Comparison of ENCODE assay signal across 8 mouse cellular contexts in the genomic region with DNA sequence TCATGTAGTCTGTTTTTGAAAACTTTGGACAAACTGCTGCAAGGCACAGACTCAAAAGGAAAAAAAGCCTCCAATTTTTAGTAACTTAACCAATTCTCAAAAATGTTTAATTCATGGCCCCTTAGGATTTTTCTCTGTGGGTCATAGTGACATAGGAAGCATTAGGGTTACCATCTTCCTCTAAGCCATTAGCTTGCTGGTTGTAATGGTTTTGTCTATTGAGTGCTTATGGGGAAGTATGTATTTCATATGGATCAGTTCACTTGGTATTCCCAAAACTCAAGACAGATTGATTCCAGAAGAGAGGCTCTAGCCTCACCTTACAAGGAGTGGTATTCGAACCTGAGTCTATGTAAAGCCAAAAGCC. TPM values are rescaled to one million over a fixed set of nuclear protein-coding genes. Genes with fewer than 3 reads are reported as not detected.
DNase-seq lines count a peak whose midpoint lies in the region; ATAC-seq and TF ChIP-seq lines count a peak whose summit lies in the region.

No protein-coding gene starts in this region.

- in situ Hi-C loops in CH12.LX (cut with MboI; ENCODE audit: low pct_ligation_motif_present, low pct_unique_long_range_greater_than_20kb, low sequenced_read_pairs) = no loop called here

- H3K36me3 ChIP-seq in heart, adult 2 months (ENCODE audit: control insufficient read depth, insufficient read depth, low read length) = peaks cover 4% of the 10 kb centered on the region; the same call in 1 of the 2 replicates
- H3K36me3 ChIP-seq in CH12.LX (replicated peaks in 1 of 2; ENCODE audit: control insufficient read depth in 1 of 2, insufficient read depth in 1 of 2, low read length in 1 of 2) = peaks cover 13 to 23% of the 10 kb centered on the region in 2 experiments
- H3K36me3 ChIP-seq in forebrain, postnatal 0 days (ENCODE audit: insufficient read depth) = peaks cover 20% of the 10 kb centered on the region
- peaks cover 11% of the 10 kb centered on the region for H3K36me3 ChIP-seq in liver, embryonic 16.5 days (ENCODE audit: control insufficient read depth, insufficient read depth)

- no peak for TF ChIP-seq CTCF in heart, adult 2 months (IDR thresholded peaks at IDR 0.05)
- no peak for TF ChIP-seq CTCF in CH12.LX (conservative IDR thresholded peaks at IDR 0.05 in 1 of 2, IDR thresholded peaks at IDR 0.05 in 1 of 2; ENCODE audit: low read depth in 2 of 2, low read length in 2 of 2)
- TF ChIP-seq CTCF in forebrain, postnatal 0 days (IDR thresholded peaks at IDR 0.05; ENCODE audit: low read depth) = no peak

- peaks cover 2% of the 10 kb centered on the region for H3K4me1 ChIP-seq in heart, adult 2 months (ENCODE audit: control insufficient read depth, insufficient read depth, low read length)
- H3K4me1 ChIP-seq in CH12.LX (ENCODE audit: control insufficient read depth in 1 of 2, insufficient read depth in 2 of 2) = peaks cover 0 to 21% of the 10 kb centered on the region in 2 experiments; a peak in 2 of 4 replicates
- peaks cover 10% of the 10 kb centered on the region for H3K4me1 ChIP-seq in forebrain, postnatal 0 days (ENCODE audit: insufficient read depth)
- peaks cover 15% of the 10 kb centered on the region for H3K4me1 ChIP-seq in liver, embryonic 16.5 days (ENCODE audit: control insufficient read depth, low read depth, low read length)

- peak overlapping the region; percentile 69; the same call in 1 of the 2 replicates for H3K4me3 ChIP-seq in heart, adult 2 months
- H3K4me3 ChIP-seq in CH12.LX (replicated peaks in 1 of 3; ENCODE audit: low read depth in 2 of 3, low read length in 2 of 3, poor library complexity in 1 of 3) = peak overlapping the region in 1 of 3 experiments; percentile 94
- H3K4me3 ChIP-seq in forebrain, postnatal 0 days (ENCODE audit: low read depth, low read length) = peak overlapping the region; percentile 69
- H3K4me3 ChIP-seq in liver, embryonic 16.5 days (ENCODE audit: low read depth, low read length) = peak overlapping the region; percentile 78; the same call in 1 of the 2 replicates

- H3K27me3 ChIP-seq in heart, adult 2 months (ENCODE audit: control insufficient read depth, insufficient read depth, low read length) = no peaks in the 10 kb centered on the region
- H3K27me3 ChIP-seq in CH12.LX (replicated peaks) = no peaks in the 10 kb centered on the region
- no peaks in the 10 kb centered on the region for H3K27me3 ChIP-seq in forebrain, postnatal 0 days (ENCODE audit: insufficient read depth, low read length)
- no peaks in the 10 kb centered on the region for H3K27me3 ChIP-seq in liver, embryonic 16.5 days (ENCODE audit: control insufficient read depth, insufficient read depth, low read depth, low read length)

- H3K4me2 ChIP-seq in CH12.LX (ENCODE audit: insufficient read depth, low read depth, poor library complexity, severe bottlenecking) = peak overlapping the region; percentile 87
- peak overlapping the region; percentile 87 for H3K4me2 ChIP-seq in forebrain, postnatal 0 days (ENCODE audit: low read depth)
- peak overlapping the region; percentile 91 for H3K4me2 ChIP-seq in liver, embryonic 16.5 days (ENCODE audit: low read depth, low read length)

- H3K9ac ChIP-seq in heart, adult 2 months (ENCODE audit: low read depth, low read length) = no peak overlapping the region
- H3K9ac ChIP-seq in CH12.LX (ENCODE audit: insufficient read depth, low read depth) = peak overlapping the region; percentile 84
- peak overlapping the region; percentile 75 for H3K9ac ChIP-seq in forebrain, postnatal 0 days
- no peak overlapping the region; the same call in 1 of the 2 replicates for H3K9ac ChIP-seq in liver, embryonic 16.5 days (ENCODE audit: low read depth, low read length)

- H3K9me3 ChIP-seq in CH12.LX (replicated peaks; ENCODE audit: low read length) = no peaks in the 10 kb centered on the region
- H3K9me3 ChIP-seq in forebrain, postnatal 0 days (ENCODE audit: low read length) = no peaks in the 10 kb centered on the region
- no peaks in the 10 kb centered on the region for H3K9me3 ChIP-seq in liver, embryonic 16.5 days (replicated peaks; ENCODE audit: control insufficient read depth, low read length)

- H3K27ac ChIP-seq in heart, adult 2 months = peak overlapping the region; percentile 86; the same call in 1 of the 2 replicates
- no peak overlapping the region for H3K27ac ChIP-seq in CH12.LX (ENCODE audit: insufficient read depth, low read depth)
- H3K27ac ChIP-seq in forebrain, postnatal 0 days (ENCODE audit: low read depth, low read length) = peak overlapping the region; percentile 66
- peak overlapping the region; percentile 54; the same call in 1 of the 2 replicates for H3K27ac ChIP-seq in liver, embryonic 16.5 days (ENCODE audit: low read length)

- DNase-seq in heart, adult 2 months = no peak
- DNase-seq in heart, postnatal 36 days = no peak
- no peak for DNase-seq in CH12.LX (ENCODE audit: extremely low read depth)
- no peak for DNase-seq in forebrain, postnatal 0 days
- no peak for DNase-seq in adrenal gland, adult (ENCODE audit: inconsistent age in 2 of 2, low spot score in 1 of 2)
- no peak for DNase-seq in frontal cortex, adult 2 months (ENCODE audit: extremely low spot score in 1 of 2, low spot score in 1 of 2)
- DNase-seq in kidney, postnatal 10 days = no peak

- no peak for TF ChIP-seq EP300 in heart, adult 2 months (IDR thresholded peaks at IDR 0.05; ENCODE audit: insufficient read depth, low read depth, low read length)
- no peak for TF ChIP-seq EP300 in CH12.LX (IDR thresholded peaks at IDR 0.05; ENCODE audit: low read length)

- no peak for TF ChIP-seq POLR2A in heart, adult 2 months (IDR thresholded peaks at IDR 0.05; ENCODE audit: insufficient read depth, low read depth, low read length)
- TF ChIP-seq POLR2A in CH12.LX (IDR thresholded peaks at IDR 0.05; ENCODE audit: low read depth, low read length) = no peak

- H3K79me2 ChIP-seq in heart, adult 2 months (replicated peaks; ENCODE audit: control insufficient read depth, insufficient read depth, low read length) = no peaks in the 10 kb centered on the region; the same call in 1 of the 2 replicates
- H3K79me2 ChIP-seq in CH12.LX (replicated peaks; ENCODE audit: control insufficient read depth, extremely low read depth, insufficient read depth, poor library complexity, severe bottlenecking) = peaks cover 43% of the 10 kb centered on the region

- ATAC-seq in forebrain, postnatal 0 days = no peak
- no peak for ATAC-seq in liver, embryonic 16.5 days (ENCODE audit: low read depth)

- TF ChIP-seq RAD21 in CH12.LX (IDR thresholded peaks at IDR 0.05; ENCODE audit: low read depth, low read length) = no peak

- dilution Hi-C loops in CH12.LX (cut with MboI; ENCODE audit: extremely low pct_ligation_motif_present, extremely low pct_unique_long_range_greater_than_20kb, low sequenced_read_pairs) = no loop called here

- 86% methylated on average over 1 of the region's 1 CpGs for WGBS in heart, adult 2 months
- WGBS in forebrain, postnatal 0 days = 88% methylated on average over 1 of the region's 1 CpGs
- WGBS in liver, embryonic 16.5 days (ENCODE audit: insufficient replicate concordance) = 63% methylated on average over 1 of the region's 1 CpGs

- intact Hi-C loops in heart, adult 2 months (cut with DNase I) = loop anchor here (2.0 to 5.0 kb wide), 2 partner anchors 41 to 79 kb away; a partner anchor contains a TSS
- intact Hi-C loops in heart, postnatal 36 days (cut with DNase I) = loop anchor here (2.0 kb wide), 2 partner anchors 41 to 79 kb away; a partner anchor contains a TSS

TF ChIP-seq in CH12.LX, 34 proteins besides CTCF, POLR2A, EP300 and RAD21:
- TF ChIP-seq ZMIZ1 (IDR thresholded peaks at IDR 0.05; ENCODE audit: low read depth, low read length) (peak; percentile 98), POLR2AphosphoS2 (IDR thresholded peaks at IDR 0.05; ENCODE audit: low read depth, low read length) (no peak; the same call in 1 of the 2 replicates), PAX5 (IDR thresholded peaks at IDR 0.05; ENCODE audit: low read length) (no peak), NELFE (IDR thresholded peaks at IDR 0.05; ENCODE audit: low read depth, low read length) (no peak), TBP (conservative IDR thresholded peaks at IDR 0.05; ENCODE audit: low read depth, low read length) (no peak), SIN3A (IDR thresholded peaks at IDR 0.05; ENCODE audit: low read length) (no peak), KAT2A (IDR thresholded peaks at IDR 0.05; ENCODE audit: insufficient replicate concordance, low read length) (no peak)

RNA-seq across cellular contexts. Expression of a gene that starts 0.7 kb away (rescaled TPM):
- 10 to 100 TPM; 18.2 to 19.3 TPM for total RNA-seq in heart, adult 2 months (2021)
- polyA plus RNA-seq in heart, adult 2 months (2012; rRNA removed) = 18.2 and 33.1 TPM in 2 replicates
- 10 to 100 TPM; 16.6 to 18.8 TPM for total RNA-seq in heart, postnatal 36 days (2021)
- total RNA-seq in CH12.LX (2012; rRNA removed) (89.0 and 105 TPM in 2 replicates), CH12.LX (2014; rRNA removed) (141 and 153 TPM in 2 replicates)
- 107 and 113 TPM in 2 replicates for polyA plus RNA-seq in CH12.LX (2012; ENCODE audit: insufficient read length, low read depth)
- 76.4 and 77.8 TPM in 2 replicates for total RNA-seq in forebrain, postnatal 0 days (2014; rRNA removed)
- 42.7 and 47.7 TPM in 2 replicates for polyA plus RNA-seq in forebrain, postnatal 0 days (2015; fragmentation: Nextera tagmentation; extraction: Ambion mirVana)
- polyA plus RNA-seq in liver, embryonic 16.5 days (2015; fragmentation: Nextera tagmentation; extraction: Ambion mirVana) = 21.6 and 22.0 TPM in 2 replicates
- polyA plus RNA-seq in frontal cortex, adult 2 months (2012; rRNA removed) = 59.8 and 62.1 TPM in 2 replicates

RNA-seq across cellular contexts. Expression of a gene that starts 40.6 kb away (rescaled TPM):
- 10 to 100 TPM; 32.5 to 32.8 TPM for total RNA-seq in heart, adult 2 months (2021)
- 16.2 and 31.7 TPM in 2 replicates for polyA plus RNA-seq in heart, adult 2 months (2012; rRNA removed)
- 10 to 100 TPM; 36.4 to 36.7 TPM for total RNA-seq in heart, postnatal 36 days (2021)
- total RNA-seq in CH12.LX (2012; rRNA removed) (12.4 and 14.5 TPM in 2 replicates), CH12.LX (2014; rRNA removed) (16.8 and 17.3 TPM in 2 replicates)
- 15.7 and 16.3 TPM in 2 replicates for polyA plus RNA-seq in CH12.LX (2012; ENCODE audit: insufficient read length, low read depth)
- total RNA-seq in forebrain, postnatal 0 days (2014; rRNA removed) = 168 and 180 TPM in 2 replicates
- 163 and 170 TPM in 2 replicates for polyA plus RNA-seq in forebrain, postnatal 0 days (2015; fragmentation: Nextera tagmentation; extraction: Ambion mirVana)
- polyA plus RNA-seq in liver, embryonic 16.5 days (2015; fragmentation: Nextera tagmentation; extraction: Ambion mirVana) = 15.0 and 17.1 TPM in 2 replicates
- polyA plus RNA-seq in frontal cortex, adult 2 months (2012; rRNA removed) = 101 and 110 TPM in 2 replicates

RNA-seq across cellular contexts. Expression of a gene that starts 47.5 kb away (rescaled TPM):
- 1 to 10 TPM; 1.7 to 2.1 TPM for total RNA-seq in heart, adult 2 months (2021)
- polyA plus RNA-seq in heart, adult 2 months (2012; rRNA removed) = 2.4 and 4.5 TPM in 2 replicates
- total RNA-seq in heart, postnatal 36 days (2021) = 1 to 10 TPM; 2.2 to 2.9 TPM
- total RNA-seq in CH12.LX (2012; rRNA removed) (14.2 and 17.1 TPM in 2 replicates), CH12.LX (2014; rRNA removed) (9.3 and 10.2 TPM in 2 replicates)
- polyA plus RNA-seq in CH12.LX (2012; ENCODE audit: insufficient read length, low read depth) = 30.7 and 35.7 TPM in 2 replicates
- total RNA-seq in forebrain, postnatal 0 days (2014; rRNA removed) = 0.85 and 1.00 TPM in 2 replicates
- 0.43 and 0.50 TPM in 2 replicates for polyA plus RNA-seq in forebrain, postnatal 0 days (2015; fragmentation: Nextera tagmentation; extraction: Ambion mirVana)
- 2.6 and 3.2 TPM in 2 replicates for polyA plus RNA-seq in liver, embryonic 16.5 days (2015; fragmentation: Nextera tagmentation; extraction: Ambion mirVana)
- polyA plus RNA-seq in frontal cortex, adult 2 months (2012; rRNA removed) = 1.1 and 1.2 TPM in 2 replicates

Comparison
In these comparisons a context has a peak if more than half of its experiments do, and no peak if none do; other contexts are left out.
1. H3K9ac ChIP-seq: peak in CH12.LX (single experiment) and forebrain, postnatal 0 days (single experiment); none in heart, adult 2 months (single experiment) and liver, embryonic 16.5 days (single experiment).
2. Peak in every context shown above with its lines, with median percentiles within 50 percentile points of each other: H3K4me2 ChIP-seq.